Mouse (Mus musculus) heart, embryonic 12.5 days (tissue): Measurements from ENCODE around the gene Ago3. TPM values are rescaled to one million over a fixed set of nuclear protein-coding genes. Genes with fewer than 3 reads are reported as not detected.
A peak's percentile ranks its signal among the peaks of the same experiment; 100 is the strongest.

Source experiments
- ATAC-seq: fragments of 200-750 bp; cut with Nextera tagmentation; 2 replicates; pipeline ENCODE4 v1.8.0; 2017; ENCODE audit warnings: moderate TSS enrichment, moderate library complexity; ENCODE audit not compliant: insufficient number of reproducible peaks, low FRiP score
- H3K27ac ChIP-seq: fragments of 300-500 bp; sonication (generic); 2 replicates; pipeline ENCODE4 v1.5.1; 2016; ENCODE audit warnings: mild to moderate bottlenecking, moderate library complexity; ENCODE audit not compliant: poor library complexity, severe bottlenecking
- H3K27me3 ChIP-seq: fragments of 300-500 bp; sonication (generic); replicated peaks from 2 replicates; pipeline ENCODE4 v1.6.1; 2016; ENCODE audit warnings: mild to moderate bottlenecking, moderate library complexity
- H3K36me3 ChIP-seq: fragments of 300-500 bp; sonication (generic); 2 replicates; pipeline ENCODE4 v1.6.1; 2016; ENCODE audit warnings: mild to moderate bottlenecking, moderate library complexity
- H3K4me1 ChIP-seq: fragments of 300-500 bp; sonication (generic); replicated peaks from 2 replicates; pipeline ENCODE4 v1.6.1; 2016; ENCODE audit warnings: mild to moderate bottlenecking
- H3K4me2 ChIP-seq: fragments of 300-500 bp; sonication (generic); 2 replicates; pipeline ENCODE4 v1.6.1; 2016; ENCODE audit warnings: mild to moderate bottlenecking, moderate library complexity
- H3K4me3 ChIP-seq: fragments of 300-500 bp; sonication (generic); 2 replicates; pipeline ENCODE4 v1.5.1; 2016; ENCODE audit warnings: mild to moderate bottlenecking
- H3K9ac ChIP-seq: fragments of 300-500 bp; sonication (generic); 2 replicates; pipeline ENCODE4 v1.6.1; 2016; ENCODE audit warnings: mild to moderate bottlenecking, moderate library complexity
- H3K9me3 ChIP-seq: fragments of 300-500 bp; sonication (generic); replicated peaks from 2 replicates; pipeline ENCODE4 v1.6.1; 2016; ENCODE audit warnings: mild to moderate bottlenecking, moderate library complexity
- WGBS: fragments of 180-500 bp; shearing (Covaris S2); methylation state at CpG from one replicate; pipeline ENCODE4 v1.1.7; 2016; 5-methylcytosine and 5-hydroxymethylcytosine counted together
- polyA plus RNA-seq: library from polyadenylated mRNA; unstranded; fragments of >200 nt; fragmentation: Nextera tagmentation; extraction: Ambion mirVana; gene quantifications from 2 replicates; pipeline ENCODE4 v1.2.1, GENCODE M21; 2016

Ago3 gene
- polyA plus RNA-seq, 1 experiment from 2014 or later, result 13.2 TPM

DNA sequence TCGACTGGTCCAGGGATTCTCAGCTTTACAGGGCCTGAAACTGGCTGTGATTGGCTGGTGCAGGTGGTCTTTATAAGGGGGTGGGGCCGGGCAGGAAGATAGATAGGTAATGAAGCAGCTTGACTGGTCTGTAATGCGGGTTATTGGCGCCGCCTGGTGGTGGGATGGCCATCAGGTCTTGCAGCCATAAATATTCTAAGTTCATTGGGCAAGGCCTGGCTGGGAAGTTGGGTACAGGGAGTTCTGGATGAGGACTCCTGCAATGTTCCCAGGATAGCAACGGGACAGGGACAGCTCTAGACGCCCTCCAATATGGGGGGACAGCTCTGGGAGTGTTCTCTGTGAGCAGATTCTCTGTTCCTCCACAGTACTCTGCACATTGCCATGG is 119.4 kb downstream of the Ago3 start:
- H3K9me3 ChIP-seq, result peaks cover 4% of the 10 kb centered on the region
- H3K9ac ChIP-seq, result 0 out of 2 replicates have a peak overlapping the region, but pooled peaks have one; percentile 20
- no peak overlapping the region for H3K27ac ChIP-seq
- H3K4me2 ChIP-seq, result peak overlapping the region; percentile 58
- 0 out of 2 replicates have a peak, but pooled peaks cover 2% of the 10 kb centered on the region for H3K36me3 ChIP-seq
- 1% methylated on average over 7 of the region's 7 CpGs for WGBS
- H3K4me3 ChIP-seq, result peak overlapping the region; percentile 13; the same call in 1 of the 2 replicates
- peaks cover 14% of the 10 kb centered on the region; the same call in 1 of the 2 replicates for H3K27me3 ChIP-seq
- ATAC-seq, result no peak; the same call in 1 of the 2 replicates
- peaks cover 29% of the 10 kb centered on the region for H3K4me1 ChIP-seq

DNA sequence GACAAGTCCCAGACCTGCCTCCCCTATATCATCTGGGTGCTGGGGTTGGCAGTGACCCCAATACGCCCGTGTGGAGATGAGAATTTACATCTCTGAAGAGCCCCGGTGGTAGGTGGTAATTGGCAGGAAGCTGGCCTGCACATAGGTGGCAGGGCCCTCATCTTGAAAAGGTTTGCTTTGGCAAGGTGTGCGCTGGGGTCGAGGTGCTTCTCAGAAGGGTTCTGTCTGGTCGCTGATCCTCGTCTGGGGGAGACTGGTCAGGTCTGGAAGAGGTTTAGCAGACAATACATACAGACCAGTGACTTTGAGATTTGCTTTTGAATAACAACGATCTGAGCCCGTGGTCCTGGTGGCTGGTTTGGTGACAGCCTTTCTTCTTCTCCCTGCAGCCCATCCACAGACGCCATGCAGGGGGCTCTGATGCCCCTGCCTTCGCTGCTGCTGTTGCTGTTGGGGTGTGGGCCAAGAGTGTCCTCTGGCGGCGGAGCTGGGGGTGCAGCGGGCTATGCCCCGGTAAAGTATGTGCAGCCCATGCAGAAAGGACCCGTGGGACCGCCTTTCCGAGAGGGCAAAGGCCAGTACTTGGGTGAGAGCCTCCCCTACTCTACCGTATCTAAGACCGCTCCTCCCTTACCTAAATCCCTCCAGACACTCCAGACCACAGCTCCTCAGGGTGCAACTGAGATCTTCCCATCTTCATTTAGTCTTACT is 120.0 kb downstream of the Ago3 start:
- peaks cover 24% of the 10 kb centered on the region for H3K4me1 ChIP-seq
- H3K27me3 ChIP-seq, result peaks cover 15% of the 10 kb centered on the region; the same call in 1 of the 2 replicates
- H3K9me3 ChIP-seq, result peaks cover 4% of the 10 kb centered on the region
- ATAC-seq, result peak; percentile 48
- no peak overlapping the region for H3K27ac ChIP-seq
- 14% methylated on average over 20 of the region's 20 CpGs for WGBS
- H3K4me3 ChIP-seq, result peak overlapping the region; percentile 13; the same call in 1 of the 2 replicates
- 0 out of 2 replicates have a peak overlapping the region, but pooled peaks have one; percentile 20 for H3K9ac ChIP-seq
- H3K36me3 ChIP-seq, result no peaks in the 10 kb centered on the region
- H3K4me2 ChIP-seq, result peak overlapping the region; percentile 58

DNA sequence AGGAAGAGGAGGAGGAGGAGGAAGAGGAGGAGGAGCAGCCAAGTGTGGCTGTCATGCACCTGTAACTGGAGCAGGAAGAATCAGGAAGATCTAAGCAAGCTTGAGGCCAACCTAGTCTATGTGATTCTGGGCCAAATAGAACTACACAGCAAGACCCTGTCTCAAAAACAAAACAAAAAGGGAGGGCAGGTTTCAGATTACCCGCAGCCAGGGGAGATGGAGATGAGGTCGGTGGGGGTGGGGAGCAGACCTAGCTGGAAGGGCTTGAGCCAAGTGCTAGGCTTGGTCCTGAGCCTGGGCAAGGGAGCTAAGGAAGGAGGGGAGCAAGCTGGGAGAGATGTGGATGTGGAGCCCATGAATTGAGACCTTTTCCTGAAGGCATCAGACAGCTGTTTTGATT is 122.5 kb downstream of the Ago3 start:
- Histone ChIP-seq H3K36me3 (no peaks in the 10 kb centered on the region), H3K4me2 (no peak overlapping the region), H3K27me3 (peaks cover 37% of the 10 kb centered on the region), H3K4me3 (no peak overlapping the region), H3K9me3 (peaks cover 4% of the 10 kb centered on the region), H3K27ac (no peak overlapping the region), H3K9ac (no peak overlapping the region), H3K4me1 (peaks cover 12% of the 10 kb centered on the region)
- ATAC-seq, result no peak
- 10% methylated on average over 2 of the region's 2 CpGs for WGBS

DNA sequence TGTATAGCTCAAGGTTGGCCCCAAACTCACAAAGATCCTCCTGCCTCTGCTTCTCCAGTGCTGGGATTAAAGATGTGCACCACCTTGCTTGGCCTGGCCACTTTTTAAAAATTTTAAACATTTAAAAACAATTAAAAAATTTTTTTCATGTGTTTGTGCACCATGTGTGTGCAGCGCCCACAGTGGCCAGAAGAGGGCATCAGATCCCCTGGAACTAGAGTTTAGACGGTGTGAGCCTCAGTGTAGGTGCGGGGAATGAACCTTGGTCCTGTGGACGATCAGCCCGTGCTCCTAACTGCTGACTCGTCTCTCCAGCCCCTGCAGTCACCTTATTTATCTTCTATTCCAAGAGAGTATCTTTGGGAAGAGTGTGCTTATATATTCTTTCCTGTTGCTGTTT is 123.3 kb downstream of the Ago3 start:
- ATAC-seq, result no peak
- 86% methylated on average over 6 of the region's 6 CpGs for WGBS

DNA sequence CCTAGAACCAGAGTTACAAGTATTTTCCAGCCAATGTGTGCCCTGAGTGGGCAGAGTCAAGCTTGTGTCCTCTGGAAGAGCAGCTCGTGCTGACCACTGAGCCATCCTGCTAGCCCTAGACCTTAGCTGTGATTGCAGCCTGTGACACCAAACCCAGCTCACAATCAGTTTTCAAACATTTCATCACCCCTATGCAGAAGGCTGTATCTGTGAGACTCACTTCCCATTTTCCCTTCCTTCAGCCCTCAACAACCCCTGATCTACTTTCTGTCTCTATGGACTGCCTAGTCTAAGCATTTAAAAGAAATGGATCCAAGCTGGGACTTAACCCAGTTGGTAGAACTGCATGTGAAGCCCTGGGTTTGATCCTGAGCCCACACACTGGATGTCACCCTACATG is 123.9 kb downstream of the Ago3 start:
- H3K4me2 ChIP-seq, result no peak overlapping the region
- no peak overlapping the region for H3K4me3 ChIP-seq
- H3K9me3 ChIP-seq, result peaks cover 4% of the 10 kb centered on the region
- no peak overlapping the region for H3K9ac ChIP-seq
- no peak overlapping the region for H3K27ac ChIP-seq
- no peak for ATAC-seq
- H3K36me3 ChIP-seq, result no peaks in the 10 kb centered on the region
- peaks cover 51% of the 10 kb centered on the region for H3K27me3 ChIP-seq
- WGBS, result 90% methylated on average over 1 of the region's 1 CpGs
- peaks cover 26% of the 10 kb centered on the region for H3K4me1 ChIP-seq

More for the DNA sequence above, 123.3 kb downstream of the Ago3 start:
- H3K27me3 ChIP-seq, result peaks cover 45% of the 10 kb centered on the region
- no peak overlapping the region for H3K4me2 ChIP-seq
- H3K36me3 ChIP-seq, result no peaks in the 10 kb centered on the region
- peaks cover 4% of the 10 kb centered on the region for H3K9me3 ChIP-seq
- H3K27ac ChIP-seq, result no peak overlapping the region
- H3K4me1 ChIP-seq, result peaks cover 20% of the 10 kb centered on the region
- no peak overlapping the region for H3K4me3 ChIP-seq
- no peak overlapping the region for H3K9ac ChIP-seq

DNA sequence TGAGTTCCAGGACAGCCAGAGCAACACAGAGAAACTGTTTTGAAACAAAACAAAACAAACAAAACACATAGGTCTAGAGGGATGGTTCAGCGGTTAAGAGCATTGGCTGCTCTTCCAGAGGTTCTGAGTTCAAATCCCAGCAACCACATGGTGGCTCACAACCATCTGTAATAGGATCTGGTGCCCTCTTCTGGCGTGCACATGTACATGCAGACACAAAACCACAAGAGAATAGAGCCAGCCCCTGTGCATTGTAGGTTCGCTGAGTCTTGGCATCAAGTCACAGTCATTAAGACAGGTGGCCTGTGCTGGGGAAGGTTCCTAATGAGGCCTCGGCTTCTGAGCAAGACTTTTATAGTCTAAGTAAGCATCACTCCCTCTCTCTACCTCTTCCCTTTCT is 125.5 kb downstream of the Ago3 start:
- no peak overlapping the region for H3K27ac ChIP-seq
- no peaks in the 10 kb centered on the region for H3K36me3 ChIP-seq
- H3K4me2 ChIP-seq, result no peak overlapping the region
- no peak overlapping the region for H3K9ac ChIP-seq
- H3K9me3 ChIP-seq, result peaks cover 4% of the 10 kb centered on the region
- H3K4me3 ChIP-seq, result no peak overlapping the region
- peaks cover 56% of the 10 kb centered on the region for H3K27me3 ChIP-seq
- peaks cover 17% of the 10 kb centered on the region for H3K4me1 ChIP-seq
- WGBS, result 62% methylated on average over 4 of the region's 4 CpGs
- ATAC-seq, result no peak

DNA sequence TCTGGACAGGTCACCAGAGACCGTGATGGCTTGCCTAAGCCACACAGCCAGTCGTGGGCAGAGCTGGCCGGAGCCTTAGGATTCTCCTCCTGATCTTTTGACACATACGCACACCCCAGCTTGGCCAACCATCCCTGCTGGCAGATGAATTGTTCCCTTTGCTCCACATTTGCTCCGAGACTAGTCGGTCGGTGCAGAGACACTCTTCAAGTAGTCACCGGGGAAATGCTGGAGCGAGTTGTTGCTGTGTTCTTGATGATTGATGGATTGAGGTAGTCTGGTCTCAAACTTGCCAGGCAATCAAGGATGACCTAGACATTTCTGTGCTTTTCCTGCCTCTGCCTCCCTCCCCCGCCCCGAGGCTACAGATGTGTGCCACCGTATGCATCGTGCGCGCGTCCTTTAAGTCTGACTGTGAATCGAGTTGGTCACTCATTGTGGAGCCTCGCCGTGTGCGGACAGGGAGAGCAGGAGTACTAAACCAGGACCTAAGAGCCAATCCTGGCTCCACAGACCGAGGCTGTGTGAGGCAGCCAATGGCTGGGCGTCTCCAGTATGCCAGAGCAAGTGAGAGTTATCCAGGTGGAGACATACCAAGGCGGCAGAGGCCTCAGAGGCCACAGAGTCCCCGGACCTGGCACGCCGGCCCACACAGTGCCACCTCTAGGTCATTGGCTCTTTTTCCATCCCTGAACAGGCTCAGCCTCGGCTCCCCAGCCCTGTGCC is 127.6 kb downstream of the Ago3 start:
- Histone ChIP-seq H3K27ac (no peak overlapping the region), H3K4me3 (peak overlapping the region; percentile 37), H3K27me3 (peaks cover 70% of the 10 kb centered on the region), H3K4me2 (peak overlapping the region; percentile 66), H3K36me3 (no peaks in the 10 kb centered on the region), H3K9me3 (peaks cover 4% of the 10 kb centered on the region), H3K9ac (peak overlapping the region; percentile 6; the same call in 1 of the 2 replicates), H3K4me1 (peaks cover 25% of the 10 kb centered on the region)
- no peak for ATAC-seq
- 4% methylated on average over 27 of the region's 27 CpGs for WGBS

DNA sequence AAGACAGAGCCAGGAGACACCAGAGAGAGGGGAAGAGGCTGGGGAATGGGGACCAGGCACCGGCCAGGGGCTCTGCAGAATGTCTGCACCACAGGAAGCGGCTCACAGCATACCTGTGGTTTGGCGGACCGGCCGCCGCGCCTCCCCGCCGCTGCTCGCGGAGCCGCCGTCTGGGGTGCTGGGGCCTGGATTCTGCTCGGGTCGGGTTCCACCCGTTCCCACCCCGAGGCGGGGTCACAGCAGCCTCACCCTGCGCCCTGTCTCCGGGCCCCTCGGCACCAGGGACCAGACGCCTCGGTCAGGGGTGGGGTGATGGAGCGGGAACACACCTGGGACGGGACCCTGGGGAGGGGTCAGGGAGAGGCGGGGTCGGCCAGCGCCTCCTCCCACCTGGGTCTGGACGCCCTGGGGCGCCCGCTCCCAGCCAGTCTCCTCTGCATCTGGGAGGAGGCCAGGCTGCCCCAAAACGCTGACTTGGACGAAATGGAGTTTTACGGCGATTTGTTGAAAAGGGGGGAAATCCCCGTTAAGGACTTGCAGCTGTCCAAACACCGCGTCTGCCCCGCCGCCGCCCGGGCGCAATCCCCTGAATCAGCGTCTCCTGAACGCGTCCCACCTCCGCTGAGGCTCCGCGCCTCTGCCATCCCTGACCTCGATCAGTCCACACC is 128.3 kb downstream of the Ago3 start:
- under 1% methylated on average over 46 of the region's 50 CpGs for WGBS
- peak overlapping the region; percentile 37 for H3K4me3 ChIP-seq
- peak overlapping the region; percentile 27; the same call in 1 of the 2 replicates for H3K9ac ChIP-seq
- no peak overlapping the region for H3K27ac ChIP-seq
- no peaks in the 10 kb centered on the region for H3K36me3 ChIP-seq
- no peak for ATAC-seq
- peaks cover 73% of the 10 kb centered on the region for H3K27me3 ChIP-seq
- peaks cover 31% of the 10 kb centered on the region for H3K4me1 ChIP-seq
- peaks cover 3% of the 10 kb centered on the region for H3K9me3 ChIP-seq
- peak overlapping the region; percentile 66 for H3K4me2 ChIP-seq

DNA sequence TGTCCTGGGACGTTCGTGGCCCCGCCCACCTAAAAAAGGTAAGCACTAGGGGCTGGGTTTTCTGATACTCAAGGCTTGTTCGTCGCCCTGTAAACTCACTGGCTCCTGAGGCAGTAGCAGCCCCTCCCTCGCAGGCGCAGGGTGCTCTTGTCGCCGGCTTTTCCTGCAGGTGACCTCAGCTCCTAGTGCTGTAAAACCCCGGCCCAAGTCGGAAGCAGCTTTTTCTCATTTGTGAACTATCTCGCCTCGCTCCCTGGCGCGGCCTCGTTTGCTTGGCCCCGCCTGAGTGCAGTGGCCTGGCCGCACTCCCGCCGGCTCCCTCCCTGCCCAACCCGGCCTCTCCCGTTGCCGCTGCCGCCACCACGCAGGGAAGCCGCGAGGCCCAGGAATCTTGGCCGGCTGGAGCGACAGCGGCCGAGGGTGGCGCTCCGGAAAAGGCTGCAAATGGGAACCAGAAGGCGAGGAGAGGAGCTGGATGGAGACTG is 132.7 kb downstream of the Ago3 start:
- Histone ChIP-seq H3K9me3 (no peaks in the 10 kb centered on the region), H3K4me2 (peak overlapping the region; percentile 70), H3K4me3 (peak overlapping the region; percentile 28), H3K27me3 (peaks cover 62% of the 10 kb centered on the region), H3K4me1 (peaks cover 27% of the 10 kb centered on the region), H3K36me3 (no peaks in the 10 kb centered on the region), H3K9ac (peak overlapping the region; percentile 63), H3K27ac (no peak overlapping the region)
- no peak for ATAC-seq
- WGBS, result under 1% methylated on average over 34 of the region's 34 CpGs

DNA sequence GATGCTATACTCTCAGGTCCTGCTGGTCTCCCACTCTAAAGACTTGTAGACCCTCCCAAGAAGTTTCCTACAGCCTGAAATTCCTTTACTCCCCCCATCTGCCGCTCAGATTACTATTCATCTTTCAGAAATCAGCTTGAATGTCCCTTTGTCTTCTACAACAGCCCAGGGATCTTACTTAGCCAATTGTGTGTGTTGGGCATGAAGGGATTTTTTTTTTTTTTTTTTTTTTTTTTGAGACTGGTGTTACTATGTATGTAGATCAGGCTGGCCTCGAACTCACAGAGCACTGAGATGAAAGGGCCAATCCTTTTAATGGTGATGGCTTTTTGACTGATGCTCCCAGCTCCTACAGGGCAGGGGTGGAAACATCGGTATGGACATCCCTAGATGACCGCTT is 133.4 kb downstream of the Ago3 start:
- Histone ChIP-seq H3K27ac (no peak overlapping the region), H3K9ac (no peak overlapping the region), H3K4me1 (peaks cover 24% of the 10 kb centered on the region), H3K4me3 (no peak overlapping the region), H3K27me3 (peaks cover 62% of the 10 kb centered on the region), H3K9me3 (no peaks in the 10 kb centered on the region), H3K4me2 (no peak overlapping the region; the same call in 1 of the 2 replicates), H3K36me3 (no peaks in the 10 kb centered on the region)
- WGBS, result 37% methylated on average over 4 of the region's 4 CpGs
- ATAC-seq, result no peak

DNA sequence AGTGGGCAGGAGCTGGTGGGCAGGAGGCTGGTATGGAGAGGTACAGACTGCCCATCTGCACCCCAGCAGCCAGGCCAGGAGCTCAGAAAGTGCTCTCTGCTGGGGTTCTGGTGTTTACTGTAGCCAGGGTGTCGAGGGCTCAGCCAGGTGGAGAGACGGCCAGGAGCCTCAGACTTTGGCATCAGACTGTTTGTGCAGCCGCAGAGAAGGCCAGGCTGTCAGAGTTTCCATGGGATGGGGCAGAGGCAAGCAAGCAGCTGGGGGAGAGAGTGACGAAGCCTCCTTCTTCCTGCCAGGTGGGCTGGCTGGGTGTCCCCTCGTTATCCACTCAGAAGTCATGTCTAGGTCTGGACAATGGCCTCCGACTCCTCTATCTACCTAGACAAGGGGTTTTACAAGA is 134.2 kb downstream of the Ago3 start:
- Histone ChIP-seq H3K36me3 (no peaks in the 10 kb centered on the region), H3K4me3 (no peak overlapping the region), H3K9ac (no peak overlapping the region), H3K27ac (no peak overlapping the region), H3K9me3 (no peaks in the 10 kb centered on the region), H3K4me2 (no peak overlapping the region), H3K4me1 (peaks cover 19% of the 10 kb centered on the region), H3K27me3 (peaks cover 62% of the 10 kb centered on the region)
- ATAC-seq, result no peak
- 62% methylated on average over 6 of the region's 6 CpGs for WGBS
